Mouse (Mus musculus): ENCODE results near the gene Phf23.

DNA sequence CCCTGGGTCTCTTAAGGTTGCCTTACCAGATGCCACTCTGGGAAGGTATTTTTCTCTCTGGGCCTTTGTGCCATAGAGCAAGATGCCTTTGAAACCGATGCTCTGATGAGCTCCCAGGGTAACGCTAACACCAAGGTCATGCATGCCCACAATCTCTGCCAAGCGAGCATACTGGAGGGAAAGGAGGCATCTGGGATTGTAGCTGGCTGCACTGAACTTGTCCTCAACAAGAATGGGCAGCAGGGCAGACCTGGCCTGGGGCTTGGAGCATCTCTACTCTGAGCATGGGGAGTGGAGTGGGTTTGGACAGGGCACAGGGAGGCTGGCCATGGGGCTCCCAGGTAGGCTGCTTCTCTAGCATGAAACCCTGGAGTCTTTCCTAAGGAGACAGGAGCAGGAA is 17.8 kb downstream of the Phf23 start:
- TF ChIP-seq MAFK (IDR thresholded peaks at IDR 0.05; ENCODE audit: insufficient read depth, low read depth, low read length) (no peak), CHD2 (IDR thresholded peaks at IDR 0.05; ENCODE audit: low read depth, low read length) (no peak), ZNF384 (IDR thresholded peaks at IDR 0.05; ENCODE audit: low read depth, low read length) (no peak), HCFC1 (IDR thresholded peaks at IDR 0.05; ENCODE audit: borderline replicate concordance, insufficient read depth, low read length) (no peak)

Measured in ES-E14 (cell line).